Mouse (Mus musculus) hindbrain, embryonic 16.5 days (tissue): ENCODE data around the gene Rtp4. TPM values are rescaled to one million over a fixed set of nuclear protein-coding genes. Genes with fewer than 3 reads are reported as not detected.

Experiments
- ATAC-seq: fragments of 200-750 bp; cut with Nextera tagmentation; 2 replicates; pipeline ENCODE4 v1.8.0; 2017; ENCODE audit warnings: moderate TSS enrichment, moderate library complexity
- H3K27ac ChIP-seq: fragments of 300-500 bp; sonication (generic); 2 replicates; pipeline ENCODE4 v1.5.1; 2014; ENCODE audit warnings: low read depth, mild to moderate bottlenecking, control low read depth, low read length, moderate library complexity
- H3K27me3 ChIP-seq: fragments of 300-500 bp; sonication (generic); replicated peaks from 2 replicates; pipeline ENCODE4 v1.6.1; 2014; ENCODE audit warnings: low read length; ENCODE audit not compliant: control insufficient read depth, insufficient read depth
- H3K36me3 ChIP-seq: fragments of 300-500 bp; sonication (generic); 2 replicates; pipeline ENCODE4 v1.6.1; 2014; ENCODE audit warnings: mild to moderate bottlenecking, low read length, moderate library complexity, mixed read lengths; ENCODE audit not compliant: control insufficient read depth, insufficient read depth
- H3K4me1 ChIP-seq: fragments of 300-500 bp; sonication (generic); 2 replicates; pipeline ENCODE4 v1.6.1; 2014; ENCODE audit warnings: low read depth, low read length; ENCODE audit not compliant: control insufficient read depth, insufficient read depth
- H3K4me2 ChIP-seq: fragments of 300-500 bp; sonication (generic); 2 replicates; pipeline ENCODE4 v1.6.1; 2014; ENCODE audit warnings: mild to moderate bottlenecking, low read length, control low read depth, moderate library complexity
- H3K4me3 ChIP-seq: fragments of 300-500 bp; sonication (generic); 2 replicates; pipeline ENCODE4 v1.5.1; 2014; ENCODE audit warnings: mild to moderate bottlenecking, low read length, control low read depth, moderate library complexity
- H3K9ac ChIP-seq: fragments of 300-500 bp; sonication (generic); 2 replicates; pipeline ENCODE4 v1.6.1; 2014; ENCODE audit warnings: low read depth, mild to moderate bottlenecking, control low read depth, low read length, moderate library complexity
- H3K9me3 ChIP-seq: fragments of 300-500 bp; sonication (generic); 2 replicates; pipeline ENCODE4 v1.6.1; 2014; ENCODE audit warnings: mild to moderate bottlenecking, low read length, moderate library complexity; ENCODE audit not compliant: control insufficient read depth
- WGBS: fragments of 180-500 bp; shearing (Covaris S2); extraction: QIAGEN DNeasy Blood & Tissue Kit; methylation state at CpG from one replicate; pipeline ENCODE4 v1.1.7; 2014; 5-methylcytosine and 5-hydroxymethylcytosine counted together
- polyA plus RNA-seq: library from polyadenylated mRNA; unstranded; fragments of >200 nt; fragmentation: Nextera tagmentation; extraction: Ambion mirVana; gene quantifications from 2 replicates; pipeline ENCODE4 v1.2.1, GENCODE M21; 2015

Rtp4 gene
- polyA plus RNA-seq, 1 experiment from 2014 or later, result 4.3 TPM

DNA sequence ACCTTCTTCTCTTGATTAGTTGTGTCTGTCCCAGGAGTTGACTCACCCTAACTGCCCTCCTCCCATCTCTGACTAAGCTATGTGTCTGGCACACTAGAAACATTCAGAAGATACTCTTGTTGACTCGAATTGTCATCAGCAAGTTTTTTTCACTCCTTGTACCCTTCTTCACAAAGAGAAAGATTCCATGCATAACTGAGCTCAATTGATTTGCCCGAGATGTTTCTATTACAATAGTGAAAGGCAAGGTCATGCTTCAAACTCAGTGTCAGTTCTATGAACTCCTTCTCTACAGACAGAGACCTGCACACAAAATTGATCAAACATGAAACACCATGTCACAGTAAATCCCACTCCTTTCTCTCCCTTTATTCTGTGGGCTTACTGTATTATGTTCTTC lies 111.4 kb downstream of the Rtp4 start:
- Histone ChIP-seq H3K27me3 (no peaks in the 10 kb centered on the region), H3K9ac (no peak overlapping the region), H3K4me3 (no peak overlapping the region), H3K4me2 (no peak overlapping the region), H3K36me3 (no peaks in the 10 kb centered on the region), H3K4me1 (no peaks in the 10 kb centered on the region), H3K27ac (no peak overlapping the region), H3K9me3 (no peaks in the 10 kb centered on the region)
- 63% methylated on average over 2 of the region's 2 CpGs for WGBS
- ATAC-seq, result no peak

DNA sequence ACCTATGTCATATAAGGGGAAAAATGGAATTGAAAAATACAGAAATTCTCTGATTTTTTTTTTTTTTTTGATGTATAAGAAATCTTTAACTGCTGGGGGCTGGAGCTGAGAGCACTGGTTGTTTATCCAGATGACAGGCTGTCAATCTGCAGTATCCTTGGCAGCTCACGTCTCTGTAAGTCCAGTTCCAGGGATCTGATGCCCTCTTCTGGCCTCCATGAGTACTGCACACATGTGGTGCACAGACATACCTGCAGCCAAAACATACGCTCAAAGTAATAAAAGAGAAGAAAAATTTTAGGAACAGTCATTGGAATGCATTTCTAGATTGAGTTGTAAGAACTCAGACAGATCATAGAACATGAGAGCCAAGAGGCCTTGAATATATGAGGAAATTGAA lies 112.6 kb downstream of the Rtp4 start:
- no peaks in the 10 kb centered on the region for H3K27me3 ChIP-seq
- no peak overlapping the region for H3K4me3 ChIP-seq
- H3K36me3 ChIP-seq, result no peaks in the 10 kb centered on the region
- no peak overlapping the region for H3K27ac ChIP-seq
- WGBS, result 76% methylated on average over 2 of the region's 2 CpGs
- ATAC-seq, result no peak
- no peak overlapping the region for H3K9ac ChIP-seq
- H3K4me2 ChIP-seq, result no peak overlapping the region
- no peaks in the 10 kb centered on the region for H3K4me1 ChIP-seq
- no peaks in the 10 kb centered on the region for H3K9me3 ChIP-seq

DNA sequence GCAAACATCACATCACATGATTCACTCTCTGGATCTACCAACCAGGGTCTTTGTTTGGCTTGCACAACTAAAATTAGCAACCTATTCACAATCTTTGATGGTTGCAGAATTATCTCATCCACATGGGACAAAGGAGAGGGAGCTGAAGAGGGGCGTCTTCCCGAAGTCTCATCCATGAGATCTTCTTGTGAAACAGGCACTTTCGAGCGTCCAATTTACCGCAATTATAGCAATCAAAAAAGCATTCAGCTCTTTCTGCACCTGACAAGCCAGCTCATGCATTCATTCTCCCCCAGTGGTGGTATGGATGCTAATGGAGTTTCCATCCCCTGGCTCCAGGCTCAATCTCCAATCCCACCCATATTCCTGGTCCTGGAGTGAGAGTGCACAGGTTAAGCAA lies 132.9 kb downstream of the Rtp4 start:
- WGBS, result 93% methylated on average over 5 of the region's 5 CpGs
- no peak for ATAC-seq

DNA sequence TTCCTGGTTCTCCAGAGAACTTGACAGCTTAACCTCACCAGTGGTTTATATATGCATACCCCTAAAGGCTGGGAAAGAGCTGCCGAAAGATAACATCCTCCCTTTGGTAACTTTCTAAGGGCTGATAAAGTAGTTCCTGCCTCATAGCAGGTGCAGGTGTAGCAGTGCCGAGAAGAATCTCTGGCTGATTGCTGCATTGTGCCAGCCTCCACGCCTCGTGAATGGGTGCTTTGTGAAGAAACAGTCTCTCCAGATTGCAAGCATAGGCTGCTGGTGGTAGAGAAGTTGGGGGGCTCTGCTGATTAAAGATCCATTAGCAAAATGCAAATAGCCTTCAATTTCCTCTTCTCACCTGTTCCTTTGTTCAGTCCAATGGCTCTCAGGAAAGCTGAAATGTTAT lies 133.4 kb downstream of the Rtp4 start:
- H3K27me3 ChIP-seq, result no peaks in the 10 kb centered on the region
- whole genome bisulfite sequencing, result 77% methylated on average over 4 of the region's 4 CpGs
- no peak overlapping the region for H3K4me3 ChIP-seq
- no peaks in the 10 kb centered on the region for H3K9me3 ChIP-seq
- H3K27ac ChIP-seq, result no peak overlapping the region
- H3K36me3 ChIP-seq, result no peaks in the 10 kb centered on the region
- H3K4me1 ChIP-seq, result no peaks in the 10 kb centered on the region
- no peak overlapping the region for H3K4me2 ChIP-seq
- ATAC-seq, result no peak
- H3K9ac ChIP-seq, result no peak overlapping the region

More for the DNA sequence above, 132.9 kb downstream of the Rtp4 start:
- Histone ChIP-seq H3K27ac (no peak overlapping the region), H3K4me1 (no peaks in the 10 kb centered on the region), H3K4me2 (no peak overlapping the region), H3K27me3 (no peaks in the 10 kb centered on the region), H3K9me3 (no peaks in the 10 kb centered on the region), H3K4me3 (no peak overlapping the region), H3K9ac (no peak overlapping the region), H3K36me3 (no peaks in the 10 kb centered on the region)

DNA sequence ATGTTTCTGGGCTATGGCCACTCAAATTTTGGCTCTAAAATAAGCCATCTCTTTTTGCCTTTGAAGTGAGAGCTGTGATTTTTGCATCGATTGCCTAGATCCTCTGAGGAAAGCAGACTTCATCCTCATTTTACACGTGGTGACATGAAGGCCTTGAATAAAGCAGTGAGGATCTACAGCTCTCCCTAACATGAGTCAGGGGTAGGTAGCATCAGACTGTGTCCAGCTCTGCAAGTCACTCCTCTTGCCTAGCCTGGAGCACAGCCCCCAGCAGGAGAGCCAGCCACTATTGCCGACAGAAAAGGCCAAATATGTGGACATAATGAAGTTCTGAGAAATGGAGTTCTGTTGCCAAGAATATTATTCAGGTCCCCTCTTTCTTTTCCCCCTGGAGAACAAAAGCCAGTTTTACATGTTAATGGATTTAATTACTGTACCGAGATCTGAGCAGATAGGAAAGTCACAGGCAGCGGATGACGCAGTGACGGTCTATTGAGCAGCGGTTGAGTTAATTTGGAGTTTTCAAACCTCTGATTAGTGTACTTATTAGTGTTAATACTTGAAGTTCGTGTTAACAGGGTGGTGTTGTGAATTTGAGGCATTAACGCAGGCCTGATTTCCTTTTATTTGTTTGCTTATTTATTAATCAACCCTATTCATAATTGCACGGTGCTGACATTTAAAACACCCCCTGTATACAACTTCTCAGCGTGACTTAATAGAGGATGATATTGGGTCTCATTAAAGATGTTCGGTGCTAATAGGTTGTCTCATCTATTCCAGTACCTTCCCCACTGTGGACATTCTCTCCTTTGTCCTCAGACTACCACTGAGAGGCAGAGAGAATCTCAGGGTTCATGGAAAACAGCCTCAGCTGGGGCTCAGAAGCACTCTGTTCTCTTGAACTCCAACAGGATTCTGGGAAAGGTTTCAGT lies 139.8 kb downstream of the Rtp4 start:
- Histone ChIP-seq H3K36me3 (no peaks in the 10 kb centered on the region), H3K27ac (no peak overlapping the region), H3K4me1 (no peaks in the 10 kb centered on the region), H3K27me3 (no peaks in the 10 kb centered on the region), H3K4me3 (no peak overlapping the region), H3K4me2 (no peak overlapping the region), H3K9ac (no peak overlapping the region), H3K9me3 (no peaks in the 10 kb centered on the region)
- peak; percentile 63 for ATAC-seq
- whole genome bisulfite sequencing, result 43% methylated on average over 13 of the region's 13 CpGs

Other genes with a start within 250 kb of the Rtp4 start
- gene Rtp1, start 91.2 kb upstream of the Rtp4 start, polyA plus RNA-seq, result 0.14 and 0.20 TPM in 2 replicates
- gene Masp1, start 524 bp downstream of the Rtp4 start, polyA plus RNA-seq, result 28.0 and 29.9 TPM in 2 replicates